Mouse (Mus musculus): ENCODE measurements around the gene Cdkal1.

The Cdkal1 gene

GRCm38 (mm10) chr13:29855281-29856031 lies at the start of gene Cdkal1:
Gene Cdkal1 (minus strand): TSS chr13:29855674.
- DNase-seq = peak; percentile 79

GRCm38 (mm10) chr13:29903341-29903740 lies 47.9 kb upstream of the Cdkal1 start:
- DNase-seq = no peak

GRCm38 (mm10) chr13:29902676-29903075 lies 47.2 kb upstream of the Cdkal1 start:
- no peak for DNase-seq

GRCm38 (mm10) chr13:29901641-29902040 lies 46.2 kb upstream of the Cdkal1 start:
- no peak for DNase-seq

GRCm38 (mm10) chr13:29866780-29867179 lies 11.3 kb upstream of the Cdkal1 start:
- DNase-seq = no peak

GRCm38 (mm10) chr13:29864331-29864730 lies 8.9 kb upstream of the Cdkal1 start:
- no peak for DNase-seq

- no peak for DNase-seq
Observed at GRCm38 (mm10) chr13:29860087-29860486, 4.6 kb upstream of the Cdkal1 start.

- no peak for DNase-seq
Observed at GRCm38 (mm10) chr13:29857436-29857835, 2.0 kb upstream of the Cdkal1 start.

- no peak for DNase-seq
Observed at GRCm38 (mm10) chr13:29854876-29855275, 598 bp downstream of the Cdkal1 start.

GRCm38 (mm10) chr13:29838409-29839047 lies 16.9 kb downstream of the Cdkal1 start:
- DNase-seq = no peak

GRCm38 (mm10) chr13:29835170-29835569 lies 20.3 kb downstream of the Cdkal1 start:
- DNase-seq = peak; percentile 48

GRCm38 (mm10) chr13:29833751-29834150 lies 21.7 kb downstream of the Cdkal1 start:
- DNase-seq = no peak

GRCm38 (mm10) chr13:29831126-29831525 lies 24.3 kb downstream of the Cdkal1 start:
- DNase-seq = no peak

GRCm38 (mm10) chr13:29828032-29828431 lies 27.4 kb downstream of the Cdkal1 start:
- no peak for DNase-seq

GRCm38 (mm10) chr13:29826469-29826868 lies 29.0 kb downstream of the Cdkal1 start:
- DNase-seq = no peak

GRCm38 (mm10) chr13:29826041-29826440 lies 29.4 kb downstream of the Cdkal1 start:
- no peak for DNase-seq

- DNase-seq = no peak
Observed at GRCm38 (mm10) chr13:29824797-29825196, 30.7 kb downstream of the Cdkal1 start.

GRCm38 (mm10) chr13:29824326-29824725 lies 31.1 kb downstream of the Cdkal1 start:
- DNase-seq = no peak

GRCm38 (mm10) chr13:29823906-29824305 lies 31.6 kb downstream of the Cdkal1 start:
- peak; percentile 37 for DNase-seq

- no peak for DNase-seq
Observed at GRCm38 (mm10) chr13:29823487-29823886, 32.0 kb downstream of the Cdkal1 start.

- DNase-seq = no peak
Observed at GRCm38 (mm10) chr13:29819910-29820583, 35.4 kb downstream of the Cdkal1 start.

- DNase-seq = no peak
Observed at GRCm38 (mm10) chr13:29819147-29819546, 36.3 kb downstream of the Cdkal1 start.

GRCm38 (mm10) chr13:29818314-29818713 lies 37.2 kb downstream of the Cdkal1 start:
- no peak for DNase-seq

GRCm38 (mm10) chr13:29810780-29811179 lies 44.7 kb downstream of the Cdkal1 start:
- no peak for DNase-seq

Measured in right cerebral cortex, postnatal 4 days (tissue).